Mouse (Mus musculus) embryonic facial prominence, embryonic 12.5 days (tissue): Measurements from ENCODE around the gene Olfr66. TPM values are rescaled to one million over a fixed set of nuclear protein-coding genes. Genes with fewer than 3 reads are reported as not detected.

Source experiments
- ATAC-seq: fragments of 200-750 bp; cut with Nextera tagmentation; 2 replicates; pipeline ENCODE4 v1.8.0; 2017; ENCODE audit not compliant: insufficient number of reproducible peaks, insufficient read depth, low FRiP score, low TSS enrichment
- H3K27ac ChIP-seq: fragments of 300-500 bp; sonication (generic); 2 replicates; pipeline ENCODE4 v1.5.1; 2016; ENCODE audit warnings: mild to moderate bottlenecking
- H3K27me3 ChIP-seq: fragments of 300-500 bp; sonication (generic); 2 replicates; pipeline ENCODE4 v1.6.1; 2016; ENCODE audit warnings: mild to moderate bottlenecking, moderate library complexity
- H3K36me3 ChIP-seq: fragments of 300-500 bp; sonication (generic); 2 replicates; pipeline ENCODE4 v1.6.1; 2016; ENCODE audit warnings: mild to moderate bottlenecking
- H3K4me1 ChIP-seq: fragments of 300-500 bp; sonication (generic); 2 replicates; pipeline ENCODE4 v1.6.1; 2016
- H3K4me2 ChIP-seq: fragments of 300-500 bp; sonication (generic); replicated peaks from 2 replicates; pipeline ENCODE4 v1.6.1; 2016; ENCODE audit warnings: mild to moderate bottlenecking, moderate library complexity
- H3K4me3 ChIP-seq: fragments of 300-500 bp; sonication (generic); 2 replicates; pipeline ENCODE4 v1.5.1; 2016; ENCODE audit warnings: mild to moderate bottlenecking
- H3K9ac ChIP-seq: fragments of 300-500 bp; sonication (generic); 2 replicates; pipeline ENCODE4 v1.6.1; 2016; ENCODE audit warnings: mild to moderate bottlenecking, moderate library complexity
- H3K9me3 ChIP-seq: fragments of 300-500 bp; sonication (generic); 2 replicates; pipeline ENCODE4 v1.6.1; 2016; ENCODE audit warnings: mild to moderate bottlenecking, moderate library complexity
- WGBS: fragments of 180-500 bp; shearing (Covaris S2); methylation state at CpG from one replicate; pipeline ENCODE4 v1.1.7; 2016; 5-methylcytosine and 5-hydroxymethylcytosine counted together
- polyA plus RNA-seq: library from polyadenylated mRNA; unstranded; fragments of >200 nt; fragmentation: Nextera tagmentation; extraction: Ambion mirVana; gene quantifications from 2 replicates; pipeline ENCODE4 v1.2.1, GENCODE M21; 2016

Olfr66 gene
- not detected in 2 replicates for polyA plus RNA-seq

- no peak within 1 kb of the TSS for H3K9ac ChIP-seq
- no peaks in the 10 kb centered on the region for H3K27me3 ChIP-seq
- no peaks in the 10 kb centered on the region for H3K36me3 ChIP-seq
- H3K4me2 ChIP-seq: no peak within 1 kb of the TSS
- no peak within 1 kb of the TSS for H3K27ac ChIP-seq
- no peaks in the 10 kb centered on the region for H3K4me1 ChIP-seq
- H3K9me3 ChIP-seq: no peaks in the 10 kb centered on the region
- H3K4me3 ChIP-seq: no peak within 1 kb of the TSS
- no peak for ATAC-seq
These were observed at the start of gene Olfr66 for GRCm38 (mm10) chr7:103886152-103886551. TSS of gene Olfr66 (minus strand) at chr7:103886252.

- Histone ChIP-seq H3K9ac (no peak within 1 kb of the TSS), H3K36me3 (no peaks in the 10 kb centered on the region), H3K4me3 (no peak within 1 kb of the TSS), H3K4me1 (no peaks in the 10 kb centered on the region), H3K27me3 (no peaks in the 10 kb centered on the region), H3K9me3 (no peaks in the 10 kb centered on the region), H3K27ac (no peak within 1 kb of the TSS), H3K4me2 (no peak within 1 kb of the TSS)
- WGBS: 62% methylated on average over 2 of the region's 2 CpGs
- ATAC-seq: no peak
These were observed 48.2 kb upstream of the Olfr66 start, which contains the start of gene Olfr632 for GRCm38 (mm10) chr7:103934264-103934663. TSS of gene Olfr632 (plus strand) at chr7:103934347.

GRCm38 (mm10) chr7:103928525-103928924 lies 42.5 kb upstream of the Olfr66 start, which contains the start of gene Olfr631:
TSS of gene Olfr631 (plus strand) at chr7:103928825.
- H3K4me2 ChIP-seq: no peak within 1 kb of the TSS
- H3K27me3 ChIP-seq: no peaks in the 10 kb centered on the region
- no peaks in the 10 kb centered on the region for H3K9me3 ChIP-seq
- H3K9ac ChIP-seq: no peak within 1 kb of the TSS
- no peak for ATAC-seq
- H3K4me3 ChIP-seq: no peak within 1 kb of the TSS
- H3K36me3 ChIP-seq: no peaks in the 10 kb centered on the region
- H3K27ac ChIP-seq: no peak within 1 kb of the TSS
- no peaks in the 10 kb centered on the region for H3K4me1 ChIP-seq

GRCm38 (mm10) chr7:103915338-103915737 lies 29.3 kb upstream of the Olfr66 start:
- Histone ChIP-seq H3K9ac (no peak overlapping the region), H3K27me3 (no peaks in the 10 kb centered on the region), H3K4me2 (no peak overlapping the region), H3K9me3 (no peaks in the 10 kb centered on the region), H3K27ac (no peak overlapping the region), H3K4me1 (no peaks in the 10 kb centered on the region), H3K4me3 (no peak overlapping the region), H3K36me3 (no peaks in the 10 kb centered on the region)
- no peak for ATAC-seq

- Histone ChIP-seq H3K9ac (no peak overlapping the region), H3K4me1 (no peaks in the 10 kb centered on the region), H3K4me3 (no peak overlapping the region), H3K36me3 (no peaks in the 10 kb centered on the region), H3K27me3 (no peaks in the 10 kb centered on the region), H3K27ac (no peak overlapping the region), H3K9me3 (no peaks in the 10 kb centered on the region), H3K4me2 (no peak overlapping the region)
- no peak for ATAC-seq
- 39% methylated on average over 8 of the region's 8 CpGs for WGBS
These were observed 27.0 kb upstream of the Olfr66 start for GRCm38 (mm10) chr7:103912969-103913511.

- no peak for ATAC-seq
- no peak overlapping the region for H3K4me2 ChIP-seq
- no peaks in the 10 kb centered on the region for H3K36me3 ChIP-seq
- 15% methylated on average over 3 of the region's 3 CpGs for WGBS
- no peak overlapping the region for H3K9ac ChIP-seq
- no peaks in the 10 kb centered on the region for H3K9me3 ChIP-seq
- no peaks in the 10 kb centered on the region for H3K27me3 ChIP-seq
- H3K4me3 ChIP-seq: no peak overlapping the region
- no peaks in the 10 kb centered on the region for H3K4me1 ChIP-seq
- no peak overlapping the region for H3K27ac ChIP-seq
These were observed 24.0 kb upstream of the Olfr66 start for GRCm38 (mm10) chr7:103910047-103910446.

- WGBS: 71% methylated on average over 2 of the region's 2 CpGs
- Histone ChIP-seq H3K4me3 (no peak within 1 kb of the TSS), H3K27ac (no peak within 1 kb of the TSS), H3K4me1 (no peaks in the 10 kb centered on the region), H3K4me2 (no peak within 1 kb of the TSS), H3K36me3 (no peaks in the 10 kb centered on the region), H3K9me3 (no peaks in the 10 kb centered on the region), H3K9ac (no peak within 1 kb of the TSS), H3K27me3 (no peaks in the 10 kb centered on the region)
- ATAC-seq: no peak
These were observed 17.1 kb upstream of the Olfr66 start, which contains the start of gene Olfr65 for GRCm38 (mm10) chr7:103903187-103903586. TSS of gene Olfr65 (plus strand) at chr7:103903487.

- H3K4me2 ChIP-seq: no peak within 1 kb of the TSS
- no peaks in the 10 kb centered on the region for H3K4me1 ChIP-seq
- 80% methylated on average over 1 of the region's 1 CpGs for WGBS
- no peaks in the 10 kb centered on the region for H3K27me3 ChIP-seq
- H3K36me3 ChIP-seq: no peaks in the 10 kb centered on the region
- H3K4me3 ChIP-seq: no peak within 1 kb of the TSS
- no peak within 1 kb of the TSS for H3K27ac ChIP-seq
- no peak for ATAC-seq
- H3K9me3 ChIP-seq: no peaks in the 10 kb centered on the region
- no peak within 1 kb of the TSS for H3K9ac ChIP-seq
These were observed 8.3 kb upstream of the Olfr66 start, which contains the start of gene Olfr64 for GRCm38 (mm10) chr7:103894385-103894784. TSS of gene Olfr64 (minus strand) at chr7:103894485.

GRCm38 (mm10) chr7:103877093-103877492 lies 9.0 kb downstream of the Olfr66 start:
- Histone ChIP-seq H3K9ac (no peak overlapping the region), H3K9me3 (no peaks in the 10 kb centered on the region), H3K27ac (no peak overlapping the region), H3K4me3 (no peak overlapping the region), H3K4me1 (no peaks in the 10 kb centered on the region), H3K4me2 (no peak overlapping the region), H3K27me3 (no peaks in the 10 kb centered on the region), H3K36me3 (no peaks in the 10 kb centered on the region)
- no peak for ATAC-seq
- 84% methylated on average over 2 of the region's 2 CpGs for WGBS

- 46% methylated on average over 5 of the region's 5 CpGs for WGBS
- H3K4me3 ChIP-seq: no peak overlapping the region
These were observed 11.6 kb downstream of the Olfr66 start for GRCm38 (mm10) chr7:103874451-103874850.

GRCm38 (mm10) chr7:103873064-103873463 lies 13.0 kb downstream of the Olfr66 start:
- WGBS: 3% methylated on average over 1 of the region's 1 CpGs
- no peaks in the 10 kb centered on the region for H3K4me1 ChIP-seq

More at GRCm38 (mm10) chr7:103874451-103874850, 11.6 kb downstream of the Olfr66 start:
- H3K27ac ChIP-seq: no peak overlapping the region
- no peaks in the 10 kb centered on the region for H3K36me3 ChIP-seq
- ATAC-seq: no peak
- H3K9me3 ChIP-seq: no peaks in the 10 kb centered on the region
- no peaks in the 10 kb centered on the region for H3K27me3 ChIP-seq
- H3K9ac ChIP-seq: no peak overlapping the region
- no peak overlapping the region for H3K4me2 ChIP-seq
- H3K4me1 ChIP-seq: no peaks in the 10 kb centered on the region

GRCm38 (mm10) chr7:103870667-103871066 lies 15.4 kb downstream of the Olfr66 start:
- no peak overlapping the region for H3K27ac ChIP-seq
- no peaks in the 10 kb centered on the region for H3K4me1 ChIP-seq
- H3K9ac ChIP-seq: no peak overlapping the region
- no peaks in the 10 kb centered on the region for H3K27me3 ChIP-seq
- ATAC-seq: no peak
- no peaks in the 10 kb centered on the region for H3K9me3 ChIP-seq
- H3K36me3 ChIP-seq: no peaks in the 10 kb centered on the region
- no peak overlapping the region for H3K4me2 ChIP-seq
- no peak overlapping the region for H3K4me3 ChIP-seq

More at GRCm38 (mm10) chr7:103873064-103873463, 13.0 kb downstream of the Olfr66 start:
- Histone ChIP-seq H3K4me3 (no peak overlapping the region), H3K27me3 (no peaks in the 10 kb centered on the region), H3K9ac (no peak overlapping the region), H3K9me3 (no peaks in the 10 kb centered on the region), H3K36me3 (no peaks in the 10 kb centered on the region), H3K27ac (no peak overlapping the region), H3K4me2 (no peak overlapping the region)
- ATAC-seq: no peak
